Mouse (Mus musculus) cerebellum, adult 9-10 months (tissue): ENCODE results near the gene Glcci1.

Experiments
- DNase-seq: peaks from one replicate; pipeline ENCODE4 v3.0.0; 2022

Glcci1 gene

GRCm38 (mm10) chr6:8509551-8509950 lies at the start of gene Glcci1:
Gene Glcci1 (plus strand): TSS chr6:8509600.
- no peak for DNase-seq

- no peak for DNase-seq
Measured at GRCm38 (mm10) chr6:8462447-8462846, 47.0 kb upstream of the Glcci1 start.

- no peak for DNase-seq
Measured at GRCm38 (mm10) chr6:8465388-8465787, 44.0 kb upstream of the Glcci1 start.

GRCm38 (mm10) chr6:8465985-8466384 lies 43.4 kb upstream of the Glcci1 start:
- no peak for DNase-seq

- no peak for DNase-seq
Measured at GRCm38 (mm10) chr6:8467667-8468337, 41.6 kb upstream of the Glcci1 start.

- no peak for DNase-seq
Measured at GRCm38 (mm10) chr6:8469918-8470317, 39.5 kb upstream of the Glcci1 start.

GRCm38 (mm10) chr6:8472125-8472524 lies 37.3 kb upstream of the Glcci1 start:
- no peak for DNase-seq

GRCm38 (mm10) chr6:8472915-8473314 lies 36.5 kb upstream of the Glcci1 start:
- DNase-seq, result no peak

- no peak for DNase-seq
Measured at GRCm38 (mm10) chr6:8473498-8473897, 35.9 kb upstream of the Glcci1 start.

GRCm38 (mm10) chr6:8474316-8474715 lies 35.1 kb upstream of the Glcci1 start:
- no peak for DNase-seq

- no peak for DNase-seq
Measured at GRCm38 (mm10) chr6:8474820-8475219, 34.6 kb upstream of the Glcci1 start.

- no peak for DNase-seq
Measured at GRCm38 (mm10) chr6:8479176-8479575, 30.2 kb upstream of the Glcci1 start.

- DNase-seq, result no peak
Measured at GRCm38 (mm10) chr6:8484437-8485275, 24.7 kb upstream of the Glcci1 start.

GRCm38 (mm10) chr6:8485414-8486175 lies 23.8 kb upstream of the Glcci1 start:
- no peak for DNase-seq

- no peak for DNase-seq
Measured at GRCm38 (mm10) chr6:8486391-8487043, 22.9 kb upstream of the Glcci1 start.

- no peak for DNase-seq
Measured at GRCm38 (mm10) chr6:8487044-8487853, 22.2 kb upstream of the Glcci1 start.

- DNase-seq, result no peak
Measured at GRCm38 (mm10) chr6:8488249-8488648, 21.2 kb upstream of the Glcci1 start.

GRCm38 (mm10) chr6:8489266-8489665 lies 20.1 kb upstream of the Glcci1 start:
- no peak for DNase-seq

- no peak for DNase-seq
Measured at GRCm38 (mm10) chr6:8489938-8490585, 19.3 kb upstream of the Glcci1 start.

GRCm38 (mm10) chr6:8492248-8492647 lies 17.2 kb upstream of the Glcci1 start:
- DNase-seq, result no peak

GRCm38 (mm10) chr6:8495109-8495826 lies 14.1 kb upstream of the Glcci1 start:
- no peak for DNase-seq
